Mouse (Mus musculus) kidney, adult 2 months (tissue): Measurements from ENCODE around the gene Rapgefl1.

ENCODE experiments used
- CTCF ChIP-seq: fragments of 200-500 bp; conservative IDR thresholded peaks from 2 replicates; pipeline ENCODE4 v1.5.1; 2011; ENCODE audit warnings: low read depth, mild to moderate bottlenecking, control low read depth, low read length, moderate library complexity, mixed read lengths; ENCODE audit not compliant: insufficient read depth, insufficient read length
- POLR2A ChIP-seq: fragments of 200-500 bp; IDR thresholded peaks from one replicate; pipeline ENCODE4 v1.6.1; 2011; ENCODE audit warnings: low read depth, low read length, control low read depth

- TF ChIP-seq POLR2A, result no peak
- no peak for TF ChIP-seq CTCF
These were observed 40.7 kb upstream of the Rapgefl1 start for GRCm38 (mm10) chr11:98795714-98796514.
